Mouse (Mus musculus) liver, embryonic 11.5 days (tissue): Measurements from ENCODE around the gene Arl8a. TPM values are rescaled to one million over a fixed set of nuclear protein-coding genes. Genes with fewer than 3 reads are reported as not detected.
"Not testable (repeated sequence)": the region's sequence is repeated elsewhere in the genome, so short reads cannot be mapped to it uniquely, and the experiment has no call there.

Experiments used
- ATAC-seq: fragments of 200-750 bp; cut with Nextera tagmentation; replicated peaks from 2 replicates; pipeline ENCODE4 v1.8.0; 2017; ENCODE audit warnings: moderate number of reproducible peaks, mild to moderate bottlenecking, moderate TSS enrichment, moderate library complexity; ENCODE audit not compliant: low FRiP score
- DNase-seq: peaks from one replicate; pipeline ENCODE4 v3.0.0-alpha.2; 2017; ENCODE audit warnings: low spot score
- H3K27ac ChIP-seq: fragments of 300-500 bp; sonication (generic); 2 replicates; pipeline ENCODE4 v1.5.1; 2014; ENCODE audit warnings: mild to moderate bottlenecking, low read depth, low read length, control low read depth
- H3K27me3 ChIP-seq: fragments of 300-500 bp; sonication (generic); replicated peaks from 2 replicates; pipeline ENCODE4 v1.6.1; 2014; ENCODE audit warnings: low read length, mixed read lengths; ENCODE audit not compliant: control insufficient read depth, insufficient read depth
- H3K36me3 ChIP-seq: fragments of 300-500 bp; sonication (generic); 2 replicates; pipeline ENCODE4 v1.6.1; 2014; ENCODE audit warnings: mild to moderate bottlenecking, low read length, moderate library complexity, mixed read lengths; ENCODE audit not compliant: control insufficient read depth, insufficient read depth
- H3K4me1 ChIP-seq: fragments of 300-500 bp; sonication (generic); replicated peaks from 2 replicates; pipeline ENCODE4 v1.6.1; 2014; ENCODE audit warnings: low read length, mixed read lengths; ENCODE audit not compliant: control insufficient read depth, insufficient read depth
- H3K4me2 ChIP-seq: fragments of 300-500 bp; sonication (generic); 2 replicates; pipeline ENCODE4 v1.6.1; 2014; ENCODE audit warnings: mild to moderate bottlenecking, control low read depth, moderate library complexity
- H3K4me3 ChIP-seq: fragments of 300-500 bp; sonication (generic); 2 replicates; pipeline ENCODE4 v1.5.1; 2014; ENCODE audit warnings: low read depth, low read length, control low read depth
- H3K9ac ChIP-seq: fragments of 300-500 bp; sonication (generic); 2 replicates; pipeline ENCODE4 v1.6.1; 2014; ENCODE audit warnings: low read depth, low read length, control low read depth
- H3K9me3 ChIP-seq: fragments of 300-500 bp; sonication (generic); 2 replicates; pipeline ENCODE4 v1.6.1; 2016; ENCODE audit warnings: low read length, inconsistent platforms, mixed read lengths; ENCODE audit not compliant: control insufficient read depth
- WGBS: fragments of 180-500 bp; shearing (Covaris S2); extraction: QIAGEN DNeasy Blood & Tissue Kit; methylation state at CpG from one replicate; pipeline ENCODE4 v1.1.7; 2014; 5-methylcytosine and 5-hydroxymethylcytosine counted together
- polyA plus RNA-seq: library from polyadenylated mRNA; unstranded; fragments of >200 nt; fragmentation: Nextera tagmentation; extraction: Ambion mirVana; gene quantifications from 2 replicates; pipeline ENCODE4 v1.2.1, GENCODE M21; 2014

Arl8a gene
- polyA plus RNA-seq, 1 experiment from 2014 or later: 28.7 TPM

DNA sequence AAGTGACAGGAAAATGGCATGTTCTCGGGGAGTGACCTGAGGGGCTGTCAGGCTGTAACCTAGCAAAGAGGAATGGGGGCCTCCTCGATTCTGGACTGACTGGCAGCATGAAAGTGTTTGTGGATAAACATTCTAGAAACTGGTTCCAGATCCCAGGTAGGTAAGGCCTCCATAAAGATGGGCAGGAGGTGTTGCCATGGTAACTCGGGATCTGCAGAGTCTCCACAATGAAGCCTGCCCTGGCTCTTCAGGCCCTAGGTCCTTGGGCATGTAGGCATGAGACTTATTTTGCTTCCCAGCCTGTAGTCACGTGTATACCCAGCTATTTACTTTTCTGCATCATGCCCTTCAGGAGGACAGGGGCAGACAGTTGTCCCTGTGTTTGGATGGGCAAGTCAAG lies 34.7 kb downstream of the Arl8a start:
- Histone ChIP-seq H3K27ac (no peak overlapping the region), H3K9ac (no peak overlapping the region), H3K27me3 (peaks cover 4% of the 10 kb centered on the region; the same call in 1 of the 2 replicates), H3K36me3 (no peaks in the 10 kb centered on the region), H3K4me1 (peaks cover 5% of the 10 kb centered on the region; the same call in 1 of the 2 replicates), H3K9me3 (no peaks in the 10 kb centered on the region), H3K4me3 (no peak overlapping the region), H3K4me2 (no peak overlapping the region)
- ATAC-seq (no peak), DNase-seq (no peak)
- WGBS: 68% methylated on average over 4 of the region's 4 CpGs

GRCm38 (mm10) chr1:135181880-135182623 lies 35.4 kb downstream of the Arl8a start:
- Histone ChIP-seq H3K4me3 (no peak overlapping the region), H3K27ac (no peak overlapping the region), H3K27me3 (peaks cover 4% of the 10 kb centered on the region; the same call in 1 of the 2 replicates), H3K4me1 (peaks cover 5% of the 10 kb centered on the region; the same call in 1 of the 2 replicates), H3K9ac (no peak overlapping the region), H3K9me3 (no peaks in the 10 kb centered on the region), H3K4me2 (no peak overlapping the region), H3K36me3 (no peaks in the 10 kb centered on the region)
- WGBS: 86% methylated on average over 8 of the region's 8 CpGs
- DNase-seq (no peak), ATAC-seq (no peak)

DNA sequence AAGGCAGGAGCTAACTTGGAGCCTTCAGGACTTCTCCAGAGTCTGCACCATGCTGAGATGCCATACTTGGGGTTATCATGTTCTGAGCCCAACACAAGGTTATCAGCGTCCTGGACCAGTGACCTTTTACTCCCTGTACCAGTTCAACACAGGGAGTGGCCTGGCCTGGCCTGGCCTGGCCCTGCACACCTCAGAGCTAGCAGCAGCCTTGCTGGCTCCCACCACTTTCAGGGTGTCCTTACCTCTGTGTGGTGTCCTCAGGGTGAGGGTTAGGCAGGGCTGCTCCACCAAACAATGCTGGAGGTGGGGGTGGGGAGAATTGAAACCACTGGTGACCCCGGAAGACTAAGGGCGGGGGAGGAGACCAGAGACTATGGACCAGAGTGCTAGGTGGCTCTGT lies 36.4 kb downstream of the Arl8a start:
- H3K4me3 ChIP-seq: no peak overlapping the region
- ATAC-seq: peak; percentile 41; the same call in 1 of the 2 replicates
- H3K9me3 ChIP-seq: no peaks in the 10 kb centered on the region
- no peak overlapping the region for H3K4me2 ChIP-seq
- no peak for DNase-seq
- WGBS: 54% methylated on average over 3 of the region's 3 CpGs
- H3K36me3 ChIP-seq: no peaks in the 10 kb centered on the region
- peaks cover 5% of the 10 kb centered on the region; the same call in 1 of the 2 replicates for H3K4me1 ChIP-seq
- H3K27me3 ChIP-seq: peaks cover 4% of the 10 kb centered on the region; the same call in 1 of the 2 replicates
- no peak overlapping the region for H3K27ac ChIP-seq
- H3K9ac ChIP-seq: no peak overlapping the region

DNA sequence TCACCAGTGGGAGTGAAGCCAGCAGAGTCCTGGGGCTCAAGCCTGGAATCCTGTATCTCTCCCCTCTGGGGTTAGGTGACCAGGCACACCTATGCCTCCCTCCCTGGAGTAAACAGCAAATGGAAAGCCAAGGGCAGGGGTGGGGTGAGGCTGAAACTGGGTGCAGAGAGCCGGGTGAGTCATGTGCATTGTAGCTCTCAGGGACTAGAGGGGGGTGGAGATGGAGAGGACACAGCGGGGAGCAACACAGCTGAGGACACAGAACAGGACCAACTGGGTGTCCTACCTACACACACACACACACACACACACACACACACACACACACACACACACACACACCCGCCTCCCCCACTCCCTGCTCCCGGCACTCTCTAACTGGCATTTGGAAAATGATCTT lies 36.8 kb downstream of the Arl8a start:
- no peaks in the 10 kb centered on the region for H3K9me3 ChIP-seq
- peaks cover 4% of the 10 kb centered on the region; the same call in 1 of the 2 replicates for H3K27me3 ChIP-seq
- H3K4me2 ChIP-seq: no peak overlapping the region
- H3K9ac ChIP-seq: no peak overlapping the region
- ATAC-seq (0 out of 2 replicates have a peak, but pooled peaks have one; percentile 10), DNase-seq (no peak)
- no peak overlapping the region for H3K4me3 ChIP-seq
- WGBS: 56% methylated on average over 4 of the region's 4 CpGs
- H3K27ac ChIP-seq: no peak overlapping the region
- H3K4me1 ChIP-seq: peaks cover 5% of the 10 kb centered on the region; the same call in 1 of the 2 replicates
- no peaks in the 10 kb centered on the region for H3K36me3 ChIP-seq

DNA sequence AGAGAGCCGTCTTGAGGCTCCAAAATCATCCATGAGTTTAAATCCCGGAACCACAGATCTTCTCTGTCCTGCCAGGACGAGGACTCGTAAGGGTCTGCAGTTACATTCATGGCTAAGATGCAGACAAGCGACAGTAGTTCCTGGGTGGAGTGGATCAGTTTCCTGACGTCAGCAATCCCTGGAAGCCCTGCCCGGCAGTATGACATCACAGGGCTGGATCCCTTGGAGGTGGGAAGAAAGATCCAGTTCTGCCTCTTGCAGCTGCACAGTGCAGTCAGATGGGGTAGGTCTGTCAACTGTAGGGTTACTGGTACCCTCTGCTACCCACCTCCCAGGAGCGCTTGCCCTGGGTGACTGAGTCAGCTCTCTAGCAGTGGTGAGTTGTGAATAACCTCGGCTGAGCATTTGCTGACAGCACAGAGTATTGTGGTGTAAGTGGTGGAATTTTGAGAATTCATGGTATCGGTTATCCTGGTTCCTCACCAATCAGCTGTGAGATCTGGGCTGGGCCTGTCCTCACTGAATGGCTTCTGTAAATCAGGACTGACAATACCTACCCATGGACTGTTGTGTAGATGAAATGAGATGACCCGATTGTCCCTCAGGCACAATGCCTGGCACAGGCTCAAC lies 37.4 kb downstream of the Arl8a start:
- WGBS: 60% methylated on average over 11 of the region's 11 CpGs
- H3K27me3 ChIP-seq: peaks cover 4% of the 10 kb centered on the region; the same call in 1 of the 2 replicates
- no peak for DNase-seq
- no peaks in the 10 kb centered on the region for H3K9me3 ChIP-seq
- peaks cover 5% of the 10 kb centered on the region; the same call in 1 of the 2 replicates for H3K4me1 ChIP-seq
- no peak overlapping the region for H3K27ac ChIP-seq
- no peak for ATAC-seq
- H3K4me3 ChIP-seq: no peak overlapping the region
- H3K9ac ChIP-seq: no peak overlapping the region
- no peak overlapping the region for H3K4me2 ChIP-seq
- H3K36me3 ChIP-seq: no peaks in the 10 kb centered on the region

DNA sequence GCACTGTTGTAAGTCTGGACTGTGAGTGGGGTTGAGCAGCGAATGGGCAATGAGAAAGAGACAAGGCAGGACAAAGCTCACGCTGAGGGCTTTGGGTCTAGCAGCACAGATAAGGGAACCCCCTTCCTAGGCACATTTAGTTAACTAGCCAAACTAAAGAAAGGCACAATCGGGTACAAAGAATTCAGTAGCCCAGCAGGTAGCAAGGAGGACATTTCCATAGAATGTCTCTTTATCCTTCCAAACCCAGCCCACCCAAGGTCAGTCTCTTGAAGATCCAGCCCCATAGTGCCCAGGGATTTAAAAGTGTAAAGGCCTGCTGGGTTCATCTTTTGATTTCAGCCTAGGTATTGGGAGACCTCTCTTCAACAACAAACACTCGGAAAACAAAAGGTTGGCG lies 39.3 kb downstream of the Arl8a start:
- Histone ChIP-seq H3K4me1 (peaks cover 5% of the 10 kb centered on the region; the same call in 1 of the 2 replicates), H3K9ac (no peak overlapping the region), H3K27me3 (peaks cover 4% of the 10 kb centered on the region; the same call in 1 of the 2 replicates), H3K4me3 (no peak overlapping the region), H3K36me3 (no peaks in the 10 kb centered on the region), H3K4me2 (no peak overlapping the region), H3K9me3 (no peaks in the 10 kb centered on the region), H3K27ac (no peak overlapping the region)
- DNase-seq (no peak), ATAC-seq (no peak)
- 47% methylated on average over 5 of the region's 5 CpGs for WGBS

DNA sequence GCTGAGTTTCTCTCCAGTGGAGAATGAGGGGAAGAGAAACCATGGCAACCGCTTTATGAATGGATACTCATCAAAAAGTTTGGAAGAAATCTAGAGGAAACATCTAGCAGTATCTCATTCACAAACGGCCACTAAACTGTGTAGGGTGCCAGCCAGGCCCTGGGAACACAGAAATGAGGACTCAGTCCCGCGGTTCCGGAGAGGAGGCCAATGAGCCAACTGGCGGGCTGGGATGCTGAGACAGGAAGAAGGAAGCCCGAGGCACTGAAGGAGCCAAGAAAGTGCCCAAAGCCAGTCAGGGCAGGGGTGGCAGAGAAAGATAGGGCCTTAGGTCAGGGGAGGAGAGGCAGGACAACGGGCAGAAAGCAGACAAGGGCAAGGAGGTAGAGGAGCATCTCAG lies 39.8 kb downstream of the Arl8a start:
- 37% methylated on average over 8 of the region's 8 CpGs for WGBS
- DNase-seq: no peak
- Histone ChIP-seq H3K9ac (no peak overlapping the region), H3K9me3 (no peaks in the 10 kb centered on the region), H3K27ac (no peak overlapping the region), H3K27me3 (peaks cover 4% of the 10 kb centered on the region; the same call in 1 of the 2 replicates), H3K4me2 (no peak overlapping the region), H3K4me3 (no peak overlapping the region), H3K4me1 (peaks cover 5% of the 10 kb centered on the region; the same call in 1 of the 2 replicates), H3K36me3 (no peaks in the 10 kb centered on the region)
- no peak for ATAC-seq

DNA sequence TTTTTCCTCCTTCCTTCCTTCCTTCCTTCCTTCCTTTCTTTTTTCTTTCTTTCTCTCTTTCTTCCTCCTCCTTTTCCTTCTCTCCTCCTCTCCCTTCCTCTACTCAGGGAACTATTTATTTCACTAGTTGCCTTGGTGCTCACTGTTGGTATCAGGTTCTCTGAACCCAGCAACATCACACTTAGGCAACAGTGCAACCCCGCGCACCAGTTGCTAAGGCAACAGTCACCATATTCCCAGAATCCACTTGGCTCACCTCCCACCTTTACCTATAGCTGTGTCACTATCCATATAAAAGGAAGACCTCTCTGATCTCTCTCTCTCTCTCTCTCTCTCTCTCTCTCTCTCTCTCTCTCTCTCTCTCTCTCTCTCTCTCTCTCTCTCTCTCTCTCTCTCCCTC lies 40.4 kb downstream of the Arl8a start:
- H3K9ac ChIP-seq, H3K9me3 ChIP-seq, H3K36me3 ChIP-seq, ATAC-seq, H3K4me3 ChIP-seq, H3K27ac ChIP-seq, H3K4me2 ChIP-seq, H3K27me3 ChIP-seq, H3K4me1 ChIP-seq, DNase-seq: not testable (repeated sequence)
- WGBS: 51% methylated on average over 2 of the region's 2 CpGs
